Mouse (Mus musculus) layer of hippocampus, postnatal 10 days (tissue): ENCODE data around the gene Epas1. TPM values are rescaled to one million over a fixed set of nuclear protein-coding genes. Genes with fewer than 3 reads are reported as not detected.

Source experiments
- DNase-seq, 2 experiments: peaks; one replicate each; pipeline ENCODE4 v3.0.0; 2021; ENCODE audit warnings: low spot score in 2 of 2
- total RNA-seq, 2 experiments: library from RNA; stranded (reverse); gene quantifications; 2 replicates each; pipeline ENCODE4 v1.2.3; 2021

Epas1 gene
- total RNA-seq, 2 experiments from 2014 or later = 86.1 to 91.6 TPM

GRCm38 (mm10) chr17:86754806-86755571 is 1.5 kb downstream of the Epas1 start:
- peak in 1 of 2 experiments; percentile 28 for DNase-seq

GRCm38 (mm10) chr17:86755581-86756195 is 2.2 kb downstream of the Epas1 start:
- DNase-seq = no peak

- DNase-seq = no peak
These were observed 4.1 kb downstream of the Epas1 start for GRCm38 (mm10) chr17:86757621-86758020.

GRCm38 (mm10) chr17:86761859-86762258 is 8.4 kb downstream of the Epas1 start:
- DNase-seq = no peak

GRCm38 (mm10) chr17:86762479-86763242 is 9.2 kb downstream of the Epas1 start:
- no peak for DNase-seq

GRCm38 (mm10) chr17:86765762-86766404 is 12.4 kb downstream of the Epas1 start:
- DNase-seq = no peak

- no peak for DNase-seq
These were observed 12.9 kb downstream of the Epas1 start for GRCm38 (mm10) chr17:86766412-86766811.

- DNase-seq = no peak
These were observed 15.1 kb downstream of the Epas1 start for GRCm38 (mm10) chr17:86768596-86768995.

- DNase-seq = no peak
These were observed 16.1 kb downstream of the Epas1 start for GRCm38 (mm10) chr17:86769330-86770211.

GRCm38 (mm10) chr17:86770848-86771247 is 17.3 kb downstream of the Epas1 start:
- DNase-seq = no peak

- no peak for DNase-seq
These were observed 18.5 kb downstream of the Epas1 start for GRCm38 (mm10) chr17:86772035-86772434.

- DNase-seq = no peak
These were observed 19.6 kb downstream of the Epas1 start for GRCm38 (mm10) chr17:86772929-86773588.

- DNase-seq = no peak
These were observed 23.0 kb downstream of the Epas1 start for GRCm38 (mm10) chr17:86776538-86776937.

- DNase-seq = no peak
These were observed 24.6 kb downstream of the Epas1 start for GRCm38 (mm10) chr17:86778147-86778546.

GRCm38 (mm10) chr17:86779191-86780130 is 26.0 kb downstream of the Epas1 start:
- DNase-seq = peak in 1 of 2 experiments; percentile 21

- DNase-seq = no peak
These were observed 27.3 kb downstream of the Epas1 start for GRCm38 (mm10) chr17:86780708-86781318.

- DNase-seq = no peak
These were observed 28.4 kb downstream of the Epas1 start for GRCm38 (mm10) chr17:86781755-86782400.
